Mouse (Mus musculus): Measurements from ENCODE around the gene Pak1.

Pak1 gene

DNA sequence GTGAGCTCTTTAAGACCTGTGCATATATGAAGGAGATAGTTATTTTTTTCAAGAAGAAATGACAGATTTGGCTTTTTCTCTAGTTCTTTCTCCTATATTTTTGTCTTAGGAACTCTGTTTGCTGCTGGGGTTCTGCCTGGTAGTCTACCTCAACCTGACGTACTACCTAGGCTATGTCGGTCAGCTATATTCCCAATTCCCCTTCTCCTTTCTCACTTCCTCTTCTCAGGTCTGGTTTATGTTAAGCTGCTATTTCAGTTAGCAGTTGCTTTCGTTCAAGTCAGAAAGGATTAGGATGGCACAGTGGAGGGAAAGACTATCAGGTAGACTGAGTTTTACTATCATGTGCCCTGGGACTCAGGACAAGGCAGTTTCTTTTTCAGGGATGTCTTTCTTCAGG is 75.2 kb downstream of the Pak1 start:
- no peak for DNase-seq

DNA sequence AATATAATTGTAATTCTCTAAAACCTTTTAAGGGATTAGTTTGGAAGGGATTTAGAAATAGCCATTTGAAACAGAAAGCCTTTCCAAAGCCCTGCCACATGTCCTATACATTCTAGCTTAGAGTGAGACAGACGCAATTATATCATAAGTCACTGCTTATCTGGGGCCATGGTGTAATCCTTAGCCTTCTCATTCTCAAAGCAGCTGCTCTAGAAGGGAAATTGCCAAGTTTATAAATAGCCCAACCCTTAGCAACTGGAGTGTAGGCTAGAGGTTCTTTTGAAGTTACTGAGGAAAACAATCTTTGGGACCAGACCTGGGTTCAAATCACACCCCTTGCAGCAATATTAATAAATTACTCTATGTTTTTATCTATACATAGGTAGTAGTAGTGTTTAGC is 76.2 kb downstream of the Pak1 start:
- no peak for DNase-seq

DNA sequence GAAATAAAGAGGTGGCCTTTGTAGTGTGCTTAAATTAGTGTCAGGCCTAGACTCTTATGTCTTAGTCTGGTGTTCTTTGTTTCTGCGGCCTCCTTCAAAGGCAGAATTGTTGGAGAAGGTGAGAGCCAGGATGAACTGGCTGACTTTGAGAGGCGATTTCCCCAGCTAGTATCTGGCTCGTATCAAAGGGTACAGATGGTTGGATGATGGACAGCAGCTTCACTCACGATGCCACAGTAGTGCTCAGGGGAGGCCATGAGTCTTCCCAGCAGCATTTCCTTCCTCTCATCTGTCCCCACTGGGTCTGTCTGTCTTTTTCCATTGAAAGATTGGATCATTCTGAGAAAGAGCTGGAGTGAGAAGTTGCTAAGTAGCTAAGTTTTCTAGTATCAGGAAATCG is 79.5 kb downstream of the Pak1 start:
- DNase-seq = no peak

DNA sequence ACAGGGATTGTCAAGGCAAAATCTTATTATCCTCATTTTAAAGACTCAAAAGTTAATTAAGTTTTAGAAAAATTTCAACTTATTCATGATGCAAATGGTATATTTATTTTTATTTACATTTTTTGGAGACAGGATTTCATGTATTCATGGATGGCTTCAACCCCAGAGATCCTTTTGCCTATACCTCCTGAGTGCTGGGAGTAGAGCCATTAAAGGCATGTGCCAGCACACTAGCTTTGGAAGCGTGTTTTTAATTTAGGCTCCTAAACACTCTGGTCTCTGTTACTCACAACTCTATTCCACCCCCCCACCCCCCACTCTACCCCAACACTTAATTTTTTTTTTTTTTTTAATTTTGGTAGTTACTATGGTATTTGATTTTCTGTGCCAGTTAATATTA is 80.4 kb downstream of the Pak1 start:
- DNase-seq = no peak

DNA sequence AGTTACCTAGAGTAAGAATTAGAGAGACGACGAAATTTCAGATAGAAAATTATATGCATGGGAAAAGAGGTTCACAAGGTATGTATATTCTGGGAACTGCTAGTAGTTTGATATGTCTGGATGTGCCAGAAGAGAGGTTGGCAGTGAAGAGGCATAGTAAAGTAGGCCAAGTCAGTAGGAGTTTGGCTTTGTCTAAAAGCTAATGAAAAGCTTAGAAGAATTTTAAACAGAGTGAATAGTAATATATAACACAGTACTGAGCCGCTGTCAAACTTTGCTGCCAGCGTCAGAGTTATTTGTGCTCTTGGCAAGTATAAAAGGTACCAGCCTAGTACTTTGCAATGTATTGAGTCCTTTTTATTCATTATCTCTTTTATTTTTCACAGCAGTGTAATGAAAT is 84.1 kb downstream of the Pak1 start:
- no peak for DNase-seq

DNA sequence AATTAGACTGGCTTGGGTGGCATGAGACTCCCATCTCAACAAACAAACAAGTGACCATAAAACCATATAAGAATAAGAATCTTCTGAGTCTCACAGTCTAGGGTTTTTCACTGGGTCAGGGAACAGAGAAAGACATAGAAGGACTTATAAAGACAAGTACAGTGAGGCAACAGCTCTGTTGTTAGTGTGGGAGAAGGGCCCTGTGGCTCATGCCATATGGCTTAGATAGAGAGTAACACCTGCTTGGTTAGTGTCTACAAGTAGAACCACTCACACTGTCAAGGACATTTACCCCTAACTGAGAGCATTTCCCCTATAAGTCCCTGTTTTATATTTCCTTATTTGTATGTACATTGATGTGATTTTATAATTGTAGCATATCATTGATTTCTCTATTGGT is 85.0 kb downstream of the Pak1 start:
- no peak for DNase-seq

DNA sequence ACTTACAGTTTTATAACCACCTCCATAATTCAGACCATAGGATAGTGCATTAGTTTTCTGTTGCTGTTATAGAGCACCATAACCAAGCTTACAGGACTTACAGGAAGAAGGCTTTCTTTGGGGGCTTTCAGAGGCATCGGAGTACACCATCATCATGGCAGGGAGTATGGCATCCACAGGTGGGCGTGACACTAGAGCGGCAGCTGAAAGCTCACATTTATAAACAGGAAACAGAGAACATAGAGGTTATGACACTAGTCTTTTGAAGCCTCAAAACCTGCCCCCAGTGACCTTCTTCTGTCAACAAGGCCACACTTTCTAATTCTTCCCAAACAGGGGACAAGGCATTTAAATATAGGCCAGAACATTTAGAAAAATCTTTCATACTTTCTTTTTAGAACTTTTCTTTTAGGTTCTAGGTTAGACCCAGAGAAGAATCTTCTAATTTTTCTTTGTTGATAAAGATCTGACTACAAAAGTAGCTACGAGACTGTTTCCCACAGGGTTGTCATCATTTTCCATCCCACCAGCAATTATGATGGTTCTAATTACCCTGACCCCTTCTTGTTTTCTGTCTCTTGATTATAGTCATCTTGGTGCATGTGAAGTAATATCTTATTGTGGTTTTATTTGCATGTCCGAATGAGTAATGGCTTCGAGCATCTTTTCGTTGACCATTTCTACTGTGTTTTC is 89.7 kb downstream of the Pak1 start:
- DNase-seq = no peak

DNA sequence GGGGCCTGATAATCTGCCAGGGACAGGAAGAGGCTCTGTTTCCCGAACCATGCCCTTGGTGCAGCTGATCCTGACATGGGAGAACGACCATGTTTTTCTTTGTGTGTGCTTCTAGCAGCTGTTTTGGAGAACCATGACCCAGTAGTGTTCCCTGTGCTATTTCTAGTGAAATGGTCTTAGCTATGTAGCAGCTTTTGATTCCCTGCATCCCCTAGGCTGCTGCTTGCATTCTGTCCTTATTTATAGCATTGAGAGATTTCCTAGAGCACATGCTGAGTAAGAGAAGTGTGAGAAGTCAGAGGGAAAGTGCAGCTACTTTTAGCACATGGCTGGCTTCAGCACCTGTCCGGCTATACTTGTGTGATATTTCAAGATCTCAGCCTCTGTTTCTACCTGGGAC is 123.3 kb downstream of the Pak1 start:
- DNase-seq = no peak

DNA sequence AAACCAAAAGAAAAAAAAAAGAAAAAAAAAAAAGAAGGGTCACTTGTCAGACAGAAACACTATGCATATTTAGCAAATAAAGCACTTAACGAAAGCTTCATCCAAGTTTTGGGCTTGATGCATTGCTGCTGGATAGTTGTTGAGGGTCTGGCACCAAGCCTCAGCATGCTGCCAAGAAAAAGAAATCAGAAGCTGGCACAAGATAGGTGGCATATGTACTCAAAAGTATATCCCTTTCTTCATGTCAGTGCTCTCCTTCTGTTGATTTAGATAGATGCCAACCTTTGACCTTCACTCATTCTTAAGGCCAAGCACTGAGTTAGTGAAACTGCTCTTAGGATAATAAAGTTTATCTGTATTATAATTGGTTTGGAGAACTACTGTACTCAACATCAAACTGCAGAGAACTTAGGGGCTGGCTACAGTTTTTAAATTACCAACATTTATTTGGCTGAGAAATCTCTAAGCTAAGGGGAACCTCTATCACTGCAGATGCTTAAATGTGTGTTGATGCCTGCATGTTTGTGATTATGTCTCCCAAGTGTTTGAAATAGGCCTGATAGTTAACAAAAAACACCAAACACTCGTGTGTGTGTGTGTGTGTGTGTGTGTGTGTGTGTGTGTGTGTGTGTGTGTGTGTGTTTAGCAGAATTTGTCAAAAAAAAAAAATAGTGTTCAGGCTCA is 126.6 kb downstream of the Pak1 start:
- DNase-seq = no peak

DNA sequence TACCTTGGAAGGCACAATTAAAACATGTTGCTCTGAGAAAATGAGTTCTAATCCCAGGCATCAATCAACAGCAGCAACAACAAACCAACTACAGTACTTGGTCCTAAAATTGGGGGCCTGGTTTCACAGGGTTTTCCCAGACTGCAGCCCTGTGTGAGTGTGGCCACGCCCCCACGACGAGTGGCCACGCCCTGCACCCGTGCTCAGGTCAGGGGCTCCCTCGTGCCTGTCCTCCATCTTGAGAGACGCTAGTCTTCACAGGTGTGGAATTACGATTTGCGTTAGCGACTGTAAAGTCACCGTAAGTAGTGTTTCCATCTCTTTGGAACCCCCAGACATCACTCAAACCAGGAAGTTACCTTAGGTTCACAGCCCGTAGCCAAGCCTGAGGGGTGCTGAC is 131.4 kb downstream of the Pak1 start, which contains the start of gene Gdpd4:
Gdpd4 (plus strand) TSS at position 214 of the 400 bp plus-strand sequence.
- DNase-seq = no peak

DNA sequence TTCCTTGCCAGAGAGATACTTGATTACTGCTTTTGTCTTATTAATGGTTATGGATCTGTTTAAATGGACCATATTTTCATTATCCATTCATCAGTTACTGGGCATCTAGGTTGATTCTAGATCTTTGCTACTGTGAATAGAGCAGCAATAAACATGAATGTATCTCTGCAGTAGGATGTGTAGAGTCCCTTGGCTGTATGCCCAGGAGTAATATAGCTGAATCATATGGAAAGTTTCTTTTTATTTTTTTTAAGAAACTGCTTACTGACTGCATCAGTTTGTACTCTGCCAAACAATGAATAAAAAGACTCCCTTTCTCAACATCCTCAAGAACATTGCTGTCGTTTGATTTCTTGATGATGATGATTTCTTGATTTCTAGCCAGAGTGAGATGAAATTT is 137.5 kb downstream of the Pak1 start:
- DNase-seq = no peak

DNA sequence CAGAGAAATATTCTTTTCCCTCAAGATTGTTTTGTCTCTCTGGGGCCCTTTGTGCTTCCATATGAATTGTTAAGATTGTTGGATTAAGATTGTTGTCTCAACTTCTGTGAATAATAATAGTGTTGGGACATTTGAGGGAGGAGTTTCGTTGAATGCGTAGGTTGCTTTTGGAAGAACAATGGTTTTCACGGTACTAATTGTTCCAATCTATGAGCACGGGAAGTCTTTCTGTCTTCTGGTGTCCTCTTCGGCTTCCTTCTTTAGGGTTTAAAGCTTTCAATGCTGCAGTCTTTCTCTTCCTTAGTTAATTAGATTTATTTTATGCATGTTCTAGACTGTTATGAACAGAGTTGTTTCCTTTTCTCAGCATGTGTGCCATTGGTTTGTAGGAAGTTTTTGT is 138.6 kb downstream of the Pak1 start:
- DNase-seq = no peak

DNA sequence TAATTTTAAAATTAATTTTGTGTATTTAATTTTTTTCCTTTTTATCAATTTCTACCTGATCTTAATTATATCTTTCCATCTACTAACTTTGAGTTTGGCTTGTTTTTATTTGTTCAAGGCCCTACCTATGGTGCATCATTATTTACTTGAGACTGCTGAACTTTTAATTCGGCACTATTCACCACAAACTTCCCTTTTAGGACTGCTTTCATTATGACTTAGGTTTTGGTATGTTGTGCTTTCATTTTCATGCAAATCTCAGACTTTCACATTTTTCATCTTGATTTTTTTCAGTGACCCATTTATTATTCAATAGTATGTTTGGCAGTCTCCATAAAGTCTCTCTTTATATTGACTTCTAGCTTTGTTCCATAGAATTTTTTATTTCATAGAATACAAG is 156.1 kb downstream of the Pak1 start:
- DNase-seq = no peak

Data from right cerebral cortex, postnatal 25 days (tissue).